Mouse (Mus musculus): ENCODE measurements around the gene Zscan20.

DNA sequence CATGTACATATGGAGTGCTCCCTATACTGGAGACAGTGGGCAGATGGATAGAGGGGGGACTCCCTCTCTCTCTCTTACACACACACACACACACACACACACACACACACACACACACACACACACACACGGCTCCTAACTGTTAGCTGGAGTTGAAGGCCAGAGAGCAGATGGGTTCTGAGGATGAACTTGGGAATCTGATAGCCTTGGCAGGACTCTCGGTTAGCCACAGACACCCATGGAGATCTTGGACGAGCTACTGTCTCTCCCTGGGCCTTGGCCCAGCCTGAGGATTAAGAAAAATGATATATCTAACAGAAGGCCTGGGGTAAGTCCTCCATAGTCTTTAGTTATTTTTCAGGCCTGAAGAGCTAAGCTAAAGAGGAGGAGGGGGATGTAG is 41.6 kb upstream of the Zscan20 start:
- TF ChIP-seq GATA1 (IDR thresholded peaks at IDR 0.05; ENCODE audit: borderline replicate concordance, low read length) (no peak), FLI1 (IDR thresholded peaks at IDR 0.05; ENCODE audit: low read length) (no peak)

Data from megakaryocyte, embryonic 14.5 days (primary cell).